Mouse (Mus musculus): ENCODE data around the gene Runx2.

The Runx2 gene

DNA sequence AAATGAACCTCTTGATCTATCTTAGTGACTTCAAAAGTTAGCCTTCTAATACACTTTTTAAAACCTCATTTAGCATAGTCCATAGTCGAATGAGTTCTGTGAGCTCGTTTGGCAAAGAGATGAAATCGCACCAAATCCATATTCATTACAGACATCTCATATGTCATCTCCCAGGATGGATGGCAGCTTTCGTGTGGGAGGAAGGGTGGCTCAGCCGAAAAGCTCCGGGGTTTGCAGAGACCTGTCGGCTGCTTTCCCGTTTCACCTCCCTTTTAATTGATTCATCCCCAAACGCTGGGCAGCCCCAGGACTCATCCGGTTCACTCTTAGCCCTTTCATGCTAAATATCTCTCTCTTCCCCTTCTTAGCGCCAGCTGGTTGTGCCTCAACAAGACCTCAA is 275.7 kb downstream of the Runx2 start:
- no peak for DNase-seq (ENCODE audit: inconsistent ontology term)

DNA sequence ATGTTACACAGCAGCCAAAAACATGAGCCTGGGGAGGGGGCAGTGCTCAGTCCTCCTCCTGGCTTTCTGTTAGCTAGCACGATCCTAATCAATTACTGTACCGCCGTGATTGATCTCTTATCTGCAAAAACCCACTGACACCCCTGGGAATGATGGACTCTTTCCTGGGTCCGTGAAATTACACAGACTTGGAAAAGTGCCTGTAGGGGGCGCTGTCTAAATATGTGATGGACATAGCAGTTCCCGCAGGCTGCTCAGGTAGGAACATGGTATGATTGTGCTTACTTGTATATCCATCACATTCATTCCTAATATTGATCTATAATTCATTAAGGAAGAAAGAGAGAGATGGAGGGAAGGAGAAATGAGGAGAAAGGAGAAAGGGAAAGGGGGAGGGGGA is 284.6 kb downstream of the Runx2 start:
- no peak for DNase-seq (ENCODE audit: inconsistent ontology term)

DNA sequence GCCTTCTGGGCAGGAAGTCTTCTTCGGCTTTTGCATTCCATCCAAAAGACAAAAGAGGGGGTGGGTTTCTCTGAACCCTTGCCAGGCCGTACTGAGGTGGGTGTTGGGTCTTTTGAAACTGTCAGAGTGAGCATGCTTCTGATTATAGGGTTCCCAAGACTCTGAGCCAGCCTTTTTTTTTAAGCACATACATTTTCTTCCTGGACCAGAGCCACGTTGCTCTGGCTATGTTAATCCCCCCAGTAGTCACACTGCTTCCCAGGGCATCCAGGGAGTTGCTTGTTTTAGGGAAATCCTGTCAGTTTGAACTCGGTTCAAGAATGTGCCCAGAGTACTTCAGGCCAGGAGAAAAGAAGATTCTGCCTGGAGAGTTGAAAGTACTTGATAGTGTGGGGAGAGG is 286.0 kb downstream of the Runx2 start:
- DNase-seq (ENCODE audit: inconsistent ontology term) = no peak

DNA sequence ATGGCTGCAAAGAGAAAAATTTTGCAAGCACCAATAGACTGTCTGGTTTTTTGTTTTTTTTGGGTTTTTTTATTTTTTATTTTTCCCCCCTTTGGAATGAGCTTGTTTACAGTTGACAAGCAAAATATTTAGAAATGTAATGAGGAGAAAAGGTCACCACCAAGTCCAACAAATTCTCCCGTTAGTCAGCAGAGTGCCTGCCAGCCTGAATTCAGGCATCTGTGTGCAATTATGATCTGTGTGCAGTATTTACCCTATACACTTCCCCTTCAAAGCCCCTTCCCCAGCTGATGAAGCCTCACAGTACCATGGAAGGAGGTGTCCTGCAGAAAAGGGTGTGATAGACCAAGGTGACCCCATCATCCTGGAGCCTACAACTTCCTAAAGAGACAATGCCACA is 290.5 kb downstream of the Runx2 start:
- no peak for DNase-seq (ENCODE audit: inconsistent ontology term)

- no peak for DNase-seq (ENCODE audit: inconsistent ontology term)
Observed at GRCm38 (mm10) chr17:44522906-44523305, 291.7 kb downstream of the Runx2 start.

GRCm38 (mm10) chr17:44520122-44521075 is 294.2 kb downstream of the Runx2 start:
- no peak for DNase-seq (ENCODE audit: inconsistent ontology term)

- DNase-seq (ENCODE audit: inconsistent ontology term) = no peak
Observed at GRCm38 (mm10) chr17:44519356-44519755, 295.2 kb downstream of the Runx2 start.

GRCm38 (mm10) chr17:44518156-44518555 is 296.4 kb downstream of the Runx2 start:
- no peak for DNase-seq (ENCODE audit: inconsistent ontology term)

- no peak for DNase-seq (ENCODE audit: inconsistent ontology term)
Observed at GRCm38 (mm10) chr17:44508198-44508715, 306.3 kb downstream of the Runx2 start.

GRCm38 (mm10) chr17:44507741-44508140 is 306.9 kb downstream of the Runx2 start:
- DNase-seq (ENCODE audit: inconsistent ontology term) = no peak

DNA sequence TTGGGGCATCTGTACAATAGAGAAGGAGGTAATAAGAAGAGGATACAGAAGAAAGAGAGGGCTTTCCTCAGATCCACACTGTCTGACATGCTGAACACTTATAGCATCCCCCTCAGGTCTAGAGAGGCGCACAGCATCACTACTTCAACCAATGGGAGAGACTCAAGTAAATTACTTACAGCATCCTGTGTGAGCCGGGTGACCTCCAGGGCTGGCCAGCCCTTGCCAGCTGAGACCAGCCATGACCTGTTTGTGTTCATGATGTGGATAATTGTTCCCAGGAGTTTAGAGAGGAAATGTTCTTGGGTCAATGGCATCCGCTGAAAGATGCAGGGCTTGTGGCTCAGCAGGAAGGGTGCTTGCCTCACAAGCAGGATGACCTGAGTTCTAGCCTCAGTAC is 308.1 kb downstream of the Runx2 start:
- DNase-seq (ENCODE audit: inconsistent ontology term) = no peak

- DNase-seq (ENCODE audit: inconsistent ontology term) = no peak
Observed at GRCm38 (mm10) chr17:44504794-44505317, 309.7 kb downstream of the Runx2 start.

DNA sequence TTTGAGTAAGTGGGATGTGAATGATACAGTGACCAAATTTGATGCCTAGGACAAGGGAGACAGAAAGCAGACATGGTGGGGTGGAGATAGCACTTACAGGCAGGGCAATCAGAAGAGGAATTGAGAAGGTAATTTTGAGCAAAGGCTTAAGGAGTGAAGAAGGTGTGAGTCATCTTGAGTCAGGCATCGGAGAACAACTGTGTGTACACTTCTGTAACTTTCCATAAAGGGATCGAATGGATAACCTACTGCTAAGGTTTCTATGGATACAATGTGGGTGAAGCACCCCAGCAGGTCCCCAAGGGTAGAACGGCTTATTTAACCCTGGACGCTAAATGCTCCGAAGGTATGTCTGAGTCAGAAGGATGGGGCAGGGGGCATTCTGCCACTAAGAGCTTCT is 312.4 kb downstream of the Runx2 start:
- DNase-seq (ENCODE audit: inconsistent ontology term) = no peak

DNA sequence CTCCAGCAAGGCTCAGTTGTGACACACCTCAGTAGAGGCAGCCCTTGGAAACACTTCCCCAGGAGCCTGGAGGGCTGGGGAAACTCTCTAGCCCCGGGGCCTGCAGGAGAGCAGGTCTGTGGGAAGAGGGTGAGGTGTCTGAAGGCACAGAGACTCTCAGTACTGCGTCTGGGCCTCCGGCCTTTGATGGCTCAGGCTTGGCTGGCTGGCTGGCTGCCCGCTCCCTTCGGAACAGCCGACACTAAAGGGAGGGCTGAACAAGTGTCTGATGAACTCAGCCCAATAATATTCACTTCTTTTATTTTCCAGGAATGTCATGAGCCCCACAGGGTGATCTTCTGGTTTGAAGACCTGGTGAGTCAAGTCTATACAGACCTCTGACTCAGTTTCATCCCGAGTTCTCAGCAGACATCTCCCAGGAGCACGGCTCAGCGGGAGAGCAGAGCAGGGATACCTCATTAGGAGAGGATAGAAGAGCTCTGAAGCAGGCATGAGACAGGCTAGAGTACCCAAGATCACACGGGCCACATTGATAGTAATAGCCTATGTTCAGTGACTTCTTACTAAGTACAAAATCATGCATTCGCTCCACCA is 314.2 kb downstream of the Runx2 start:
- peak; percentile 97 for DNase-seq (ENCODE audit: inconsistent ontology term)

DNA sequence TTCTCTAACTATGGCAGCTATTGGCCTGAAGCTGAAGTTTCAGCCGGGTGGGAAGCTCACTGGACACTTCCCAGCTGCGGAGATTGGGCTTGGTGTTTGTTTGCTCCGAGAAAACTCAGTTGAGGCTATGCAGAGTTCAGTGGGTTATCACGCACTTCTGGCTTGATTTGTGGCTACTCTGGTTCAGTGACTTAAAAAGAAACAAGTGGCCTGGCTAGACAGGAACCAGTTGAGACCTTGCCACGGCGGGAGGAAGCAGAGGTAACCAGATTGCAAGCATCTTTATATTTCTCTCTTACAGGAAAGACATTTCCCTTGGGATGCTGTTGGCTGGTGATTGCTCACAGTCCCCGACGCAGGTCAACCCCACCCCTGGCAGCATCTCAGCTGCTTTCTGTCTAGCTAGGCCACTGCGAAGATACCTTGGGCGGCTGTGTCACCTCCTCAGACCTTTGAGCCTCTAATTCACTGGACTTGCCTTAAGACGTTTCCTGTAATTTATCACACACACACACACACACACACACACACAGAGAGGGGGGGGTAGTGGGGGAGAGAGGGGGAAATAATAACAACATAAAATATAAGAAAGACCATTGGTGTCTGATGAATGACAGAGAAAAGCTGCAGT is 324.3 kb downstream of the Runx2 start:
- no peak for DNase-seq (ENCODE audit: inconsistent ontology term)

GRCm38 (mm10) chr17:44489346-44489745 is 325.3 kb downstream of the Runx2 start:
- no peak for DNase-seq (ENCODE audit: inconsistent ontology term)

GRCm38 (mm10) chr17:44487514-44488244 is 326.9 kb downstream of the Runx2 start:
- no peak for DNase-seq (ENCODE audit: inconsistent ontology term)

DNA sequence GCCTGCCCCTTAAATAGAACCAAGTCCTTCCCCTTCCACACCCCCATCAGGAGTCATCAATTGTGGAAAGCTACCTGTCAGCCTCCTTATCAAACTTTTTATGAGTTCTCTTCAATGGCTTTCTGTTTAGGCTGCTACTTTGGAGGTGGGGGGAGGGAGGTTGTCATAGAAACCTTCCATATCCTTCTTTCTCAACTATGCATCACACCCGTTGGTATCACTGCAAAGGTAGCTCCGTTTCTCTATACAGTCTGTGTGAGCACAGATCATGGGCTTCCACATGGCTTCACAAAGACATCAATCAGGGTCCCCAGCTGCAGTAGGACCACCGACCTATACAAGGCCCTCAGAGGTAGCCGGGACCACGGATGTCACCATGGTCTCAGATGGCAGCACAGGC is 329.3 kb downstream of the Runx2 start:
- no peak for DNase-seq (ENCODE audit: inconsistent ontology term)

DNA sequence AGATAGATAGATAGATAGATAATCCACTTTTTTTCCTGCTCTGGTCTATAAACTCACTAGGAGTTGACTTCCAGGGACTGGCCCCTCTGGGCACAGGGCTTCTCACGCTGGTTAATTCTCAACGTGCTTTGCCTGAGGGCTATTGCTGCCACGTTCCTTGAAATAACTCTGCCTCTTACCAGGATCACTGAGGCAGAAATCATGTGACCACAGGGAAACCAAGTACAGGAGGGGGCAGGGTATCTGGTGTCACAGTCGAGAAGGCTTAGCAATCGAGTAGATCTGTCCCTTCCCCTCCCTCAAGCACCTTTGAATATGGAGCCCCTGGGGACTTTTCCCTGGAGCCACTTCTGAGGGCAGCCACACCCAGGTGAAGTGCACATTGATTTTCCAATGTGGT is 334.7 kb downstream of the Runx2 start:
- peak; percentile 15 for DNase-seq (ENCODE audit: inconsistent ontology term)

- no peak for DNase-seq (ENCODE audit: inconsistent ontology term)
Observed at GRCm38 (mm10) chr17:44479491-44479890, 335.1 kb downstream of the Runx2 start.

- DNase-seq (ENCODE audit: inconsistent ontology term) = no peak
Observed at GRCm38 (mm10) chr17:44475910-44476309, 338.7 kb downstream of the Runx2 start.

- DNase-seq (ENCODE audit: inconsistent ontology term) = no peak
Observed at GRCm38 (mm10) chr17:44474280-44474679, 340.3 kb downstream of the Runx2 start.
